Mouse (Mus musculus) adrenal gland, postnatal 36 days (tissue): Measurements from ENCODE around the gene Pip4p1. TPM values are rescaled to one million over a fixed set of nuclear protein-coding genes. Genes with fewer than 3 reads are reported as not detected.
A peak's percentile ranks its signal among the peaks of the same experiment; 100 is the strongest.
"Not testable (repeated sequence)": the region's sequence is repeated elsewhere in the genome, so short reads cannot be mapped to it uniquely, and the experiment has no call there.

ENCODE experiments used
- DNase-seq, 2 experiments: peaks; one replicate each; pipeline ENCODE4 v3.0.0; 2021; ENCODE audit warnings: mixed read lengths in 1 of 2
- total RNA-seq, 2 experiments: library from RNA; stranded (reverse); gene quantifications; 2 replicates each; pipeline ENCODE4 v1.2.3; 2021

Gene Pip4p1
- total RNA-seq, 2 experiments from 2014 or later = 58.5 to 65.6 TPM

- DNase-seq = peak; percentile 95 to 98
Observed at GRCm38 (mm10) chr14:50943932-50944667, 13.4 kb upstream of the Pip4p1 start, which contains the start of gene Gm49342. Gene Gm49342, plus strand, starts transcription at chr14:50944517.

DNA sequence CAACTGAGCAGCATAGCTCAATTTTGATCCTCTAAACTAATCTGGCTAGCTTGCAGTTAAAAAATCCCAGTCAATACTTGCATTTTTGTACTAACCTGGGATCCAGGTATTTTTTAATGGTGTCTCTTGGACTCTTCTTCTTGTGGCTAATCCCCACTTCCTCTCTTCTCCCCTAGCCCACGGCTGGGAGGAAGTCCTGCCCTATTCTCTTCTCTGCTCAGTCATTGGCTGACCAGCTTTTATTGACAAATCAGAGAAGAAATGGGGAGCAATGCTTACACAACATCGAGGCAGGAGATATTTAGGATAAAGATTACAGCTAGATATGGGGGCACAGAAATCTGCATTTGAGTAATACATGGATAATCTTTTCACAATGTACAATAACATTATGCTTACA is 8.3 kb upstream of the Pip4p1 start:
- DNase-seq = no peak

DNA sequence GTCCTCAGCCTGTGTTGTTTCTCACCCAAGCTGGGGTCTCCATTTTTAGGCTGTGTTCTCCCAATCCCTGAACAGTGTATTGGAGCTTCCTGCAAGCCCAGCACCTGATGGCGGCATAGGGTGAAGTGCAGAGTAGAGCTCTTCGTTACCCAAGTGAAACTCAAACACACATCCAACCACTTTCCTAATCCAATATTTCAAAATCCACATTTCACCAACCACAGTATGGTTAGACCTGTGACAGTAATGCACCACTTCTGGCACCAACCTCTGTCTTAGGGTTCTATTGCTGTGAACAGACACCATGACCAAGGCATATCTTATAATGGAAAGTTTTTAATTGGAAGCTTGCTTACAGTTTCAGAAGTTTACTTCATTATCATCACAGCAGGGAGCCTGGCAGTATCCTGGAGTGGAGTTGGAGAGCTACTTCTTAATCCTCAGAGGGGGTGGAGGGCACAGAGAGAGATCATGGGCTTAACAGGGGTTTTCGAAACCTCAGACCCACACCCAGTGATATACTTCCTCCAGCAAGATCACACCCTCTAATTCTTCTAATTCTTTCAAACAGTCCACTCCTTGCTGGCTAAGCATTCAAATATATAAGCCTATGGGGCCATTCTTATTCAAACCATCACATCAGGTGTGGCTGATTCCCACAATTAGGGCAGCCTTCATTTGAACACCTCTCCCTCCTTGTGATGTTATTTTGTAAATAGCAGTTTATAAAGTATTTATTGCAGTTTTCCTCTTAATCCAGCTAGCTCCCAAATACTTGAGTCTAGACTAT is 7.7 kb upstream of the Pip4p1 start:
- DNase-seq = no peak

- no peak for DNase-seq
Observed at GRCm38 (mm10) chr14:50936649-50937048, 6.0 kb upstream of the Pip4p1 start.

- DNase-seq = no peak
Observed at GRCm38 (mm10) chr14:50931493-50932020, 901 bp upstream of the Pip4p1 start.

DNA sequence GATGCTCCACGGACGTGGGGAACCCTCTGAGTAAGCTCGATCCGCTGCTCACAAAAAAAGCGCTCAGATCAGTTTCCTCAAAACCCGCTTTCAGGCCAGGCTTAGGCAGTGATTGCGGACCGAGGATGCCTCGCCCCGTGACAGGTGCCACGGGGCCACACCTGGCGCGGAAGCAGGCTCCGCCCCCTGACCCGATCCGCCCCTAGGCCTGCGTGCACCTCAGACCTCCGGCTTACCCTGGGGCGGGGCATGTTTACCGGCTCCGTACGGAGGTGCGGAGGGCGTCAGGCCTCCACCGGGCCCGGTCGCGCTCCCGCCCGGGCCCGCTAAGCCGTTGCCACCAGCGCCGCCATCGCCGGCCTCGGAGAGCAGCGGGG is 291 bp downstream of the Pip4p1 start:
- peak in 1 of 2 experiments; percentile 71 for DNase-seq

DNA sequence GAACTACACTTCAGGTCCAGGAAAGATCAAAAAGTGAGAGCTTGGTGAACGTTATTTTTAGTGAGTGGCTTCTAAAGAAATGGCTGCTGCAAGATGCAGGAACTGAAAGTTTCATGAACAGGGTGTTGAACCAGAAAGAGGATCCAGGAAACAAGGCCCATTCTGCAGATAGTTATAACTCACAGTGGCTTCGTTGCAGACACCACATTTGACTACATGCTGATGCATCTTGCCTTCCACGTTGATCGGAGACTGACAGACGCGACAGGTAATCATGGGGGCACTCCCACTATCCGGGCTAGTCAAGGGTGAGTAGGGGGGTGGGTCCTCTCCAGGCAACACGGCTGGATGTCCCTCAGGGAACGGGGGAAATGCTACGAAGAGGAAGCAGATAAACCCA is 705 bp downstream of the Pip4p1 start:
- DNase-seq = no peak

DNA sequence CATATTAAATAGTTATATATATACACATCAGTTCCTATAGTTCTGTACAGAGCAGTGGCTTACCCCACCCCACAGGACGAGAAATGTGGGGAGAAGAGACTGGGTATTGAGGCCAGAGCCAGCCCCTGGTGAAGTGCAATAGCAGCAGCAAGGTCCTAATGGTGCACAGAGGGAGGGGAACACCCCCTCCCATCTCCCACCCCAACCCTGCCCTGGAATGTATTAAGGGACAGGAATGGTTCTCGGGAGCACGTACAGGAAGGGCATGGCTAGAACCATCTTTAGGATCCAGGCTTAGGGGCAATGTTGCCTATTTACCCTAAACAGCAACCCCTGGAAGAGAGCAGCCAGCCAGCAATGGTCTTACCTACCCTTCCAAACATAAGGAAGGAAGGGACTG is 3.3 kb downstream of the Pip4p1 start:
- DNase-seq = no peak

GRCm38 (mm10) chr14:50925111-50925920 is 5.3 kb downstream of the Pip4p1 start:
- DNase-seq = no peak

DNA sequence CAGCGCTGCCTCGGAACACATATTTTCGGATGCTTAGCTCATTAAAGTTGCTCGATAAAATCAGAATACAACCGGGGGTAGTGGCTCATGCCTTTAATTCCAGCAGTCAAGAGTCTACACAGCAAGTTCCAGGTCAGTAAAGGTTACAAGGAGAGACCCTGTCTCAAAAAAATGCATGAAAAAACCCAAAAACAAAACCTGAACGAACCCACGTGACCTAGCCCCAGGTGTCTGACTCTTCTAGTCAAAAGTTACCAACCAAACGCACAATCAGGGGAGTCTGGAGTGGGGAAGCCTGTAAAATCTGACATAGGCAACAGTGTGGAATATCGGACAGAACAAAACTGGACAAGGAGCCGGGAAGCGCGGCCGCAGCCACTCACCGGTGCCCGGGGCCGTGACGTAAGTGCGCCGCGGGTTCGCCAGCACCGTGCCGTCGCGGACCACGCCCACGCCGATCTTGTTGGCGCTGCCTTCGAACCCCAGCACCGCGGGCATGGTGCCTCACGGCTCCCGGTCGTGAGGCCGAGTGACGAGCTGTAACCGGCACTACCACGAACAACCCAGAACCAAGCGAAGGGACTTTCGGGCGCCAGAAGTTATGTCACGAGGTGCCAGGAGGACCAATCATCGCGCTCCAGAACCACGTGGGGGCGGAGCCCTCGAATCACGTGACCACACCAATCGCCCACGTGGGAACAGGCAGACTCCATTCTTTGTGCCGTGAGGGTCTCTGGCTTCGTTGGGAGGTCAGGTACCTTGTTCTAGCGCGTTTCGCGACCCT is 6.2 kb downstream of the Pip4p1 start, which contains the start of the genes Osgep and Apex1:
Gene Osgep (minus strand): TSS at position 613 of the 784 bp plus-strand sequence.
Gene Apex1 (plus strand): TSS at position 688 of the 784 bp plus-strand sequence.
- DNase-seq = peak; percentile 95

DNA sequence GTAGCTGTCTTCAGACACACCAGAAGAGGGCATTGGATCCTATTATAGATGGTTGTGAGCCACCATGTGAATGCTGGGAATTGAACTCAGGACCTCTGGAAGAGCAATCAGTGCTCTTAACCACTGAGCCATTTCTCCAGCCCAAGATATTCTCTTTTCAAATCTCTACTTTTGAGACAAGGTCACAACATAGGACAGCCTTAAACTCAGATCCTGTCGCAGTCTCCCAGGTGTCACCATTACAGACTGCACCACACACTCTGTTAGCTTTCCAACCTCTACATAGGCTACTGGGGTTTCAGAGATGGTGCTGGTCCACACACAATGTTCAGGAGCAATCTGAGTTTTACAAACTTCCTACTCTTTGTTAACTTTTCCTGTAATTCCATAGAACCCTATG is 7.2 kb downstream of the Pip4p1 start:
- not testable (repeated sequence) for DNase-seq

- no peak for DNase-seq
Observed at GRCm38 (mm10) chr14:50911356-50911755, 19.3 kb downstream of the Pip4p1 start.

- DNase-seq = no peak
Observed at GRCm38 (mm10) chr14:50908126-50908525, 22.5 kb downstream of the Pip4p1 start.

- DNase-seq = not testable (repeated sequence)
Observed at GRCm38 (mm10) chr14:50905327-50905726, 25.3 kb downstream of the Pip4p1 start.

DNA sequence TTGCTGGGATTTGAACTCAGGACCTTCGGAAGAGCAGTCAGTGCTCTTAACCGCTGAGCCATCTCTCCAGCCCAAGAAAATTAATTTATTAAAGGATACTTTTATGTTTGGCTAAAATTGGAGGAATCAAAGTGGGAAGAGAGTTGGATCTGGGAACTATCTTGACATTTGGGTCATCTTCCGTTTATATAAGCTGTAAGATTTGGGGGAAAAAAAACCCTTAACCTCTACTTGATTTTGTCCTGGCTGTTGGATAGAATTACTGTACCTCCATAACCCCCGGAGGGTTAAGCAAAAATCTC is 25.9 kb downstream of the Pip4p1 start:
- DNase-seq = no peak

DNA sequence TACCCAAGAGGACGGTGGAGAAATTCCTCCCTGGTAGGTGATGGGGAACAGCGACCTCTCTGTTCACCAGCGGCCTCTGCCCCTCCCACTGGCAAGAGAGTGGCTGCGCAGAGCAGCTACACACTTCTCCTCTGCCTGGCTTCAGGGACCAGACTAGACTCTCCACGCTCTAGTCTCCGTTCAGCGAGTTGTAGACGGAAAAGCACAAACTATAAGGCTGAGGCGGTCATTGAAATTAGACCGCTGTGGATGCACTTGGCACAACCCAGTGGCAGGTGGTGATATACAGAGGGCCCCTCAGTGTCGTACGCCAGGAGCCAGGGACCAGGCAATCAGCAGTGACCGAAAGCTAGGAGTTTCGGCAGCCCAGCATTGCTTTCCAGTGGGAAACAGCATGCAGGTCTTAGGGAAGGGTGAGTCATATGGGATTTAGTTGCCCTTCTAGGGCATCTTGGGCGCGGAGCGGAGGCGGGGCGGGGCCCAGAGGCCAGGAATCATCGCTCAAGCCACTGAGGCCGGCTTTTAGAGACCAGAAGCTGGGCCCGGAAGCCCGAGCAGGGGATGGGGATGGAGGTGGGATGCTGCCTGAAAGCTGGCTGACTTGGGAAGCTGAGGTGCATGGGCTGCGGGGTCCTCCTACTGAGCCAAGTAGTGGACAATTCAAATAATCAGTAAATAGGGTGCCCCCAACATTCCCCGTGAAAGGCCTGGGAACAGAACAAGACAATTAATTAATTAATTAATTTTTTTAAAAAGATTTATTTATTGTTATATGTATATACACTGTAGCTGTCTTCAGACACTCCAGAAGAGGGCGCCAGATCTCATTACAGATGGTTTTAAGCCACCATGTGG is 26.5 kb downstream of the Pip4p1 start:
- DNase-seq = peak; percentile 53 to 70

GRCm38 (mm10) chr14:50897992-50898391 is 32.7 kb downstream of the Pip4p1 start:
- DNase-seq = not testable (repeated sequence)

DNA sequence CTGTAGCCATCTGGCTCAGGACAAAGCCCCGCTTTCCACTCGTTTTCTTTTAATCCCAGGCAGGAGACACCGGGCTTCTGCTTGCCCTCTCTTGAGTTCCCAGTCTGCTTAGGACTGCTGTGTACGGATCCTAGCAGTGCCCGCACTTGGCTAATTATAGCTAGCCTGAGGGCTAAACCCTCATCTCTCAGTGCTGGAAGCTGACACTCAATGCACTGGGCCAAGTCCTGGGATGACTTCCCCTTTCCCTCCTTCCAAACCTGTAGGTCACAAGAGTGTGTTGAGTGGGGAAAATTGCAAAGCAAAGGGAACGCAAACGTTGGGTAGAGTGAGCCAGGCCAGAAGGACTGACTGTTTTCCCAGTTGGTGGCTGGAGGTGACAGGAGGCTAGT is 33.3 kb downstream of the Pip4p1 start, which contains the start of gene Klhl33:
Gene Klhl33 (minus strand): TSS at position 134 of the 392 bp plus-strand sequence.
- no peak for DNase-seq

DNA sequence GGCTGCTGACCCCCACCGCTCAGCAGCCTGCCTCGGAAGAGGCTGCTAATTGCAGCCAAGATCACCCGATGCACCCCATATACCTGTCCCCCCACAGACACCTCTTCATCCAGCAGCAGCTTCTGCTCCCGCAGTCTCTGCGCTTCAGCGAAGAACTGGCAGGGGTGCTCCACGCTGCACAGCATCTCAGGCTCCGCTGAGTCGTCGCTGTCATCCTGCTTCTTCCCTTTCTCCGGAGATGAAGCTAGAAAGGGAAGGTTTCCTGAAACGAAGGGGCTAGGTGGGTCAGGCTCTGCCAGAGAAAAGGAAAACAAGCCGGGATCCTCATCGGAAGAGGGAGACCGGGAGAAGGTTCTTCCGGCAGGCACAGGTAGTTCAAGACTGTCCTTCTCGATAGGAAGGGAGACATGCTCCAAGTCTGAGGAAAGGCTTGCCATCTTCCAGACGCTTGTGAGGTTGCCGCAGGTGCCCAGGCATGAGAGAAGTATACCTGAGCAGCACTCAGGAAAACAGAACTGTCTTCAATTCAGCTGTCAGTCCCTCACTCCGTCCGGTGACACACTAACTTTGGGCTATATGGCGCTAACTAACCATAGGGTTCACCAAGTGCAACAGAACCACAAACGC is 33.8 kb downstream of the Pip4p1 start:
- DNase-seq = peak in 1 of 2 experiments; percentile 23
